Mouse (Mus musculus): ENCODE data around the gene Sparc. TPM values are rescaled to one million over a fixed set of nuclear protein-coding genes. Genes with fewer than 3 reads are reported as not detected.

Sparc gene
- total and polyA plus RNA-seq, 2 experiments, result 28.0 to 110 TPM

DNA sequence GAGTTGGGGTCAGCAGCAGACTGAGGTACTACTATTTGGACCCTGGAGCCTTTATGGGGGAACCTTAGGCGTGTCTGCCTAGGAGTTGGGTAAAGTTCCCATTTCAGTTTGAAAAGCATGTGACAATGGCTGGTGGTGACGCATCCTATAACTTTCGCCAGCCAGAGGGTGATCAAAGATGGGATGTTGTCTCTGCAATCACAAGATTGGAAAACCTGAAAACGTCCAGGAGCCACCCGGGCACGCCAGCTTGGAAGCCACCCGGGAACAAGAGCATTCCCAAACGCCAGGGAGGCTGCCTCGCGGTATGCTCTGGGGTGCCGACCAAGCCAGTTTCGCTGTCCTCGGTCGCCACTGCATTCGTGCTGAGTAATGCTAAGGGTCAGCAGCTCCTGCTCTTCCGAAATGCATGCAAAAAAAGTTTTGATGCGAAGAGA lies 45.6 kb upstream of the Sparc start:
- Histone ChIP-seq H3K27ac (replicated peaks; ENCODE audit: insufficient read depth, low read depth, low read length) (peak overlapping the region; percentile 90), H3K4me1 (ENCODE audit: control insufficient read depth, insufficient read depth, low read length) (peaks cover 16% of the 10 kb centered on the region), H3K27me3 (ENCODE audit: control insufficient read depth, insufficient read depth, low read length) (no peaks in the 10 kb centered on the region), H3K9ac (ENCODE audit: low read depth, low read length) (peak overlapping the region; percentile 71), H3K4me3 (ENCODE audit: insufficient read depth, low read depth, low read length) (peak overlapping the region; percentile 61), H3K79me2 (ENCODE audit: control insufficient read depth, insufficient read depth, low read length) (peaks cover 16% of the 10 kb centered on the region), H3K36me3 (ENCODE audit: control insufficient read depth, insufficient read depth, low read length) (no peaks in the 10 kb centered on the region)
- TF ChIP-seq CTCF (IDR thresholded peaks at IDR 0.05; ENCODE audit: low read depth, low read length) (no peak), POLR2A (IDR thresholded peaks at IDR 0.05; ENCODE audit: extremely low read depth, insufficient read depth, low read length) (no peak)
- WGBS, result 2% methylated on average over 17 of the region's 17 CpGs
- DNase-seq (ENCODE audit: extremely low read depth, low read depth, low spot score), result no peak

DNA sequence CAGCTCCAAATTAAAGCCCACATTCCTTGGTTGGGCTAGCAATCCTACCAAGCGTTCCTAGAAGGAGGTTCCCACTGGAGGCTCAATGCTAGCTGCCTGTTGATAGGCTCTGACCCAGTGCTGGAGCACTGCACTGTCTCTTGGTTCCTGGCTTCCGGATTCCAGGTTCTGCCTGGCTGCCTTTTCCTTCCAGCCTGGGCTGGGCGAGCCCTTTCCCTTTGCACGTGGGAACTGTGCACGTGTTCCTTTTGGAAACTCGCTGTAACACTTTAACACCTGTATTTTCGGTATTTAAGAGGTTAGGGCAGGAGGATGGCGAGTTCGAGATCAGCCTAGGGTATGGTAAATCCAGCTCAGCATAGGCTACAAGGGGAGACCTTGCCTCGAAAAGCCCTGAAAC lies 45.0 kb upstream of the Sparc start:
- 16% methylated on average over 10 of the region's 10 CpGs for WGBS
- DNase-seq (ENCODE audit: extremely low read depth, low read depth, low spot score), result peak; percentile 91
- H3K4me1 ChIP-seq (ENCODE audit: control insufficient read depth, insufficient read depth, low read length), result peaks cover 16% of the 10 kb centered on the region
- H3K27me3 ChIP-seq (ENCODE audit: control insufficient read depth, insufficient read depth, low read length), result no peaks in the 10 kb centered on the region
- peak overlapping the region; percentile 90 for H3K27ac ChIP-seq (replicated peaks; ENCODE audit: insufficient read depth, low read depth, low read length)
- TF ChIP-seq POLR2A (IDR thresholded peaks at IDR 0.05; ENCODE audit: extremely low read depth, insufficient read depth, low read length) (no peak), CTCF (IDR thresholded peaks at IDR 0.05; ENCODE audit: low read depth, low read length) (no peak)
- H3K36me3 ChIP-seq (ENCODE audit: control insufficient read depth, insufficient read depth, low read length), result no peaks in the 10 kb centered on the region
- peak overlapping the region; percentile 71; the same call in 1 of the 2 replicates for H3K9ac ChIP-seq (ENCODE audit: low read depth, low read length)
- peaks cover 11% of the 10 kb centered on the region for H3K79me2 ChIP-seq (ENCODE audit: control insufficient read depth, insufficient read depth, low read length)
- H3K4me3 ChIP-seq (ENCODE audit: insufficient read depth, low read depth, low read length), result no peak overlapping the region

DNA sequence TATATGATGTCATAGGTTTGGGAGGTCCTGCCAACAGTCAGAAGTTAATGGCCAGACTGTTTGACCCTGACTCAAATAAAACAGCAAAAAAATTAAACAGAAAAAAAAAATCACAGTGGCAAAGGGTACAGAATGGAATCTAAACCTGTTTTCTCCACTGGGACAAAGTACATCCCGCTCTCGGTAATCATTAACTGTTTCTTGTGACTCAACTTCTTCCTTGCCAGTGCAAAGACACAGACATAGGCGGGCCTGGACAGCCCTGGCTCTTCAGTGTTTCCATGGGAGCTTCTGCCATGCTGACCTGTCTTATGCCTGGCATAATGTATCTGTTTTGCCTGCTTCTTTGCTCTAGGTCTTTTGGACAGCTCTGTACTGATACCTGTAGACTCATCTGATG lies 42.2 kb upstream of the Sparc start:
- TF ChIP-seq POLR2A (IDR thresholded peaks at IDR 0.05; ENCODE audit: extremely low read depth, insufficient read depth, low read length) (no peak), CTCF (IDR thresholded peaks at IDR 0.05; ENCODE audit: low read depth, low read length) (no peak)
- H3K27ac ChIP-seq (replicated peaks; ENCODE audit: insufficient read depth, low read depth, low read length), result peak overlapping the region; percentile 85

DNA sequence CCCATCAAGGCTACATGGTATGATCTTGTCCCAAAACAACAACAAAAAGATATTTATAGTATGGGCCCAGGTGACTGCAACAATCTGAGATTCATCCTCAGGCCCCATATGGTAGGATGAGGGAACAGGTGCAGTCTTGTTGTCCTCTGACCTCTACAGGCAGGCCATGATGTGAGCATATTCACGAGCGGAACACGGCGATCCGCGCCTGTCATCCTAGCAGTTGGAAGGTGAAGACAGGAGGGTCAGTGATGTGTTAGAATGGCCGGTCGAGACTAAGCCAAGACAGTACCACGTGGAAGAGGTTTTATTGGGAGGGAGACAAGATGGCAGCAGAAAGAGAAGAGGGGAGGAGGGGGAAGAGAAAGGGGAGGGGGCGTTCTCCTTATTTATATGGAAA lies 41.7 kb upstream of the Sparc start:
- DNase-seq (ENCODE audit: extremely low read depth, low read depth, low spot score), result peak; percentile 68
- Histone ChIP-seq H3K4me1 (ENCODE audit: control insufficient read depth, insufficient read depth, low read length) (peaks cover 17% of the 10 kb centered on the region), H3K27me3 (ENCODE audit: control insufficient read depth, insufficient read depth, low read length) (no peaks in the 10 kb centered on the region), H3K36me3 (ENCODE audit: control insufficient read depth, insufficient read depth, low read length) (no peaks in the 10 kb centered on the region), H3K27ac (replicated peaks; ENCODE audit: insufficient read depth, low read depth, low read length) (peak overlapping the region; percentile 39), H3K79me2 (ENCODE audit: control insufficient read depth, insufficient read depth, low read length) (peaks cover 10% of the 10 kb centered on the region), H3K9ac (ENCODE audit: low read depth, low read length) (no peak overlapping the region), H3K4me3 (ENCODE audit: insufficient read depth, low read depth, low read length) (no peak overlapping the region)
- 41% methylated on average over 10 of the region's 10 CpGs for WGBS
- TF ChIP-seq POLR2A (IDR thresholded peaks at IDR 0.05; ENCODE audit: extremely low read depth, insufficient read depth, low read length), result no peak
- no peak for TF ChIP-seq CTCF (IDR thresholded peaks at IDR 0.05; ENCODE audit: low read depth, low read length)

More for the DNA sequence above, 42.2 kb upstream of the Sparc start:
- peak; percentile 98 for DNase-seq (ENCODE audit: extremely low read depth, low read depth, low spot score)
- Histone ChIP-seq H3K79me2 (ENCODE audit: control insufficient read depth, insufficient read depth, low read length) (peaks cover 13% of the 10 kb centered on the region), H3K4me3 (ENCODE audit: insufficient read depth, low read depth, low read length) (no peak overlapping the region), H3K4me1 (ENCODE audit: control insufficient read depth, insufficient read depth, low read length) (peaks cover 16% of the 10 kb centered on the region), H3K9ac (ENCODE audit: low read depth, low read length) (peak overlapping the region; percentile 37; the same call in 1 of the 2 replicates), H3K36me3 (ENCODE audit: control insufficient read depth, insufficient read depth, low read length) (no peaks in the 10 kb centered on the region), H3K27me3 (ENCODE audit: control insufficient read depth, insufficient read depth, low read length) (no peaks in the 10 kb centered on the region)
- 21% methylated on average over 3 of the region's 3 CpGs for WGBS

DNA sequence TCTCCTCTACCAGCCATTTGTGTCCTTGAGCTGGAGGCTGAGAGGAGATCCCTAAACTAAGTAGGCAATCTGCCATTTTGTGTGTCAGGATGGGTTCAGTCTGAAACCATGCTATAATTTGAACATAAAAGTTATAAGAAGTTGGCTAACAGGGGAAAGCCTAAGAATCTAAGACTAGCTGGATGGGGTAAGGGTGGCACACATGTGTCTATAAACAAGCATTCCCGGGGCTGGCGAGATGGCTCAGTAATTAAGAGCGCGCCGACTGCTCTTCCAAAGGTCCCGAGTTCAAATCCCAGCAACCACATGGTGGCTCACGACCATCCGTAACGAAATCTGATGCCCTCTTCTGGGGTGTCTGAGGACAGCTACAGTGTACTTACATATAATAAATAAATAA lies 39.2 kb upstream of the Sparc start:
- H3K36me3 ChIP-seq (ENCODE audit: control insufficient read depth, insufficient read depth, low read length), result no peaks in the 10 kb centered on the region
- no peak for DNase-seq (ENCODE audit: extremely low read depth, low read depth, low spot score)
- TF ChIP-seq CTCF (IDR thresholded peaks at IDR 0.05; ENCODE audit: low read depth, low read length) (no peak), POLR2A (IDR thresholded peaks at IDR 0.05; ENCODE audit: extremely low read depth, insufficient read depth, low read length) (no peak)
- no peak overlapping the region for H3K9ac ChIP-seq (ENCODE audit: low read depth, low read length)
- no peak overlapping the region for H3K4me3 ChIP-seq (ENCODE audit: insufficient read depth, low read depth, low read length)
- peaks cover 19% of the 10 kb centered on the region for H3K4me1 ChIP-seq (ENCODE audit: control insufficient read depth, insufficient read depth, low read length)
- H3K27me3 ChIP-seq (ENCODE audit: control insufficient read depth, insufficient read depth, low read length), result no peaks in the 10 kb centered on the region
- H3K27ac ChIP-seq (replicated peaks; ENCODE audit: insufficient read depth, low read depth, low read length), result peak overlapping the region; percentile 96
- 96% methylated on average over 9 of the region's 9 CpGs for WGBS
- H3K79me2 ChIP-seq (ENCODE audit: control insufficient read depth, insufficient read depth, low read length), result peaks cover 15% of the 10 kb centered on the region; the same call in 1 of the 2 replicates

DNA sequence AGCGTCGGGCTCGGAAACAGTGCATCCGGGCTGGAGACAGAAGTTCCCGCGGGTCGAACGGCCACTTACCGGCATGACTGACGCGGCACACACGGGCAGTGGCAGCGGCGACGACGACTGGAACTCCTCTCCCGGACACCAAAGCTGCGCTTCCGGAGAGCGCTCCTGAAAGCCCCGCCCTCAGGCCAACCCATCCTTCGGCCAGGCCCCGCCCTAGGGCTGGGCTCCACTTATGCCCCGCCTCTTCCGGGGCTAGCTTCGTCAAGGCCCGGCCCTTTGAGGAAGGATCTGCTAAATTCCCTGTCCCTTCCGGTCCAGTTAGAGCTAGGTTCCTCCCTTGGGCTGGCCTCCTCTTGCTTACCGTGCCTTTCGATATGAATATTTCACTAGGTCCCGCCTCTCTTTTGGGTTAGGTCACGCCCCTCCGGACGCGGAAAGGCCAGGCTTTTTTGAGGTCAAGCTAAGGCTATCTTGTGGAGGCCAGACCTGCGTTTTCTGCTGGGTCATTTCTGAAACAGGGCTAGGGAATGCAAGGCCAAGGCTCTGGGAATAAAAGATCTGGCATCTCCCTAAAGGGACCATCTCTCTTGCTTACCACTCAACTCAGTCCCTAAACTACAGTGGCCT lies 38.1 kb upstream of the Sparc start, which contains the start of gene Atox1:
Atox1 (minus strand) TSS at position 221 of the 627 bp plus-strand sequence.
- Histone ChIP-seq H3K27ac (replicated peaks; ENCODE audit: insufficient read depth, low read depth, low read length) (peak within 1 kb of the TSS; percentile 96), H3K4me1 (ENCODE audit: control insufficient read depth, insufficient read depth, low read length) (peaks cover 21% of the 10 kb centered on the region), H3K9ac (ENCODE audit: low read depth, low read length) (peak within 1 kb of the TSS; percentile 85), H3K36me3 (ENCODE audit: control insufficient read depth, insufficient read depth, low read length) (no peaks in the 10 kb centered on the region), H3K79me2 (ENCODE audit: control insufficient read depth, insufficient read depth, low read length) (peaks cover 15% of the 10 kb centered on the region; the same call in 1 of the 2 replicates), H3K27me3 (ENCODE audit: control insufficient read depth, insufficient read depth, low read length) (no peaks in the 10 kb centered on the region), H3K4me3 (ENCODE audit: insufficient read depth, low read depth, low read length) (peak within 1 kb of the TSS; percentile 81)
- peak; percentile 99 for DNase-seq (ENCODE audit: extremely low read depth, low read depth, low spot score)
- under 1% methylated on average over 36 of the region's 36 CpGs for WGBS
- TF ChIP-seq CTCF (IDR thresholded peaks at IDR 0.05; ENCODE audit: low read depth, low read length), result no peak
- peak; percentile 97 for TF ChIP-seq POLR2A (IDR thresholded peaks at IDR 0.05; ENCODE audit: extremely low read depth, insufficient read depth, low read length)
